Mouse (Mus musculus) hindlimb bud, embryonic 11.5 days (tissue): ENCODE data around the gene Gm28372.

Experiments used
- DNase-seq: peaks from one replicate; pipeline ENCODE4 v3.0.0-alpha.2; 2012; ENCODE audit warnings: low read depth, low spot score; ENCODE audit errors: extremely low spot score

Gm28372 gene

GRCm38 (mm10) chr2:130411558-130412495, 6.8 kb downstream of the Gm28372 start:
- DNase-seq, result peak; percentile 54

- DNase-seq, result no peak
Observed at GRCm38 (mm10) chr2:130412775-130413174, 7.7 kb downstream of the Gm28372 start.

GRCm38 (mm10) chr2:130414094-130414856, 9.2 kb downstream of the Gm28372 start:
- DNase-seq, result no peak

GRCm38 (mm10) chr2:130421781-130422620, 17.0 kb downstream of the Gm28372 start:
- DNase-seq, result no peak

- peak; percentile 35 for DNase-seq
Observed at GRCm38 (mm10) chr2:130423397-130424125, 18.5 kb downstream of the Gm28372 start.

- peak; percentile 60 for DNase-seq
Observed at GRCm38 (mm10) chr2:130424126-130424853, 19.3 kb downstream of the Gm28372 start, which contains the start of the genes Vps16 and Pced1a. TSS of gene Vps16 (plus strand) at chr2:130424339. TSS of gene Pced1a (minus strand) at chr2:130424701.

- DNase-seq, result no peak
Observed at GRCm38 (mm10) chr2:130425112-130425511, 20.1 kb downstream of the Gm28372 start.

GRCm38 (mm10) chr2:130429851-130430250, 24.8 kb downstream of the Gm28372 start:
- no peak for DNase-seq

GRCm38 (mm10) chr2:130430484-130430883, 25.4 kb downstream of the Gm28372 start:
- DNase-seq, result no peak

GRCm38 (mm10) chr2:130432157-130432556, 27.1 kb downstream of the Gm28372 start:
- no peak for DNase-seq

- DNase-seq, result no peak
Observed at GRCm38 (mm10) chr2:130433152-130433551, 28.1 kb downstream of the Gm28372 start.

GRCm38 (mm10) chr2:130436769-130437168, 31.7 kb downstream of the Gm28372 start:
- DNase-seq, result no peak

GRCm38 (mm10) chr2:130438861-130439260, 33.8 kb downstream of the Gm28372 start:
- no peak for DNase-seq

- DNase-seq, result no peak
Observed at GRCm38 (mm10) chr2:130439840-130440480, 34.9 kb downstream of the Gm28372 start.

GRCm38 (mm10) chr2:130442162-130442561, 37.1 kb downstream of the Gm28372 start:
- DNase-seq, result no peak

- no peak for DNase-seq
Observed at GRCm38 (mm10) chr2:130448449-130448848, 43.4 kb downstream of the Gm28372 start.

GRCm38 (mm10) chr2:130449021-130449793, 44.2 kb downstream of the Gm28372 start:
- DNase-seq, result no peak

- DNase-seq, result no peak
Observed at GRCm38 (mm10) chr2:130449794-130450433, 44.9 kb downstream of the Gm28372 start, which contains the start of gene Ptpra. TSS of gene Ptpra (plus strand) at chr2:130450278.
